Mouse (Mus musculus) regulatory T cell (primary cell): ENCODE results near the gene Lrrc25.
"Not testable (repeated sequence)": the region's sequence is repeated elsewhere in the genome, so short reads cannot be mapped to it uniquely, and the experiment has no call there.

Experiments
- in situ Hi-C: fragments of 300-600 bp; cut with MboI, MseI; formaldehyde crosslinking; loops from one replicate; pipeline ENCODE4 v1.15.1; 2025; ENCODE audit warnings: high pct_unique_total_duplicates

Lrrc25 gene

GRCm38 (mm10) chr8:70615894-70616293 lies at the start of gene Lrrc25:
Gene Lrrc25, plus strand, starts transcription at chr8:70616155.
- in situ Hi-C loops = no loop called here

- in situ Hi-C loops = no loop called here
Measured at GRCm38 (mm10) chr8:70570360-70570759, 45.6 kb upstream of the Lrrc25 start.

- in situ Hi-C loops = no loop called here
Measured at GRCm38 (mm10) chr8:70570990-70571389, 45.0 kb upstream of the Lrrc25 start.

- in situ Hi-C loops = no loop called here
Measured at GRCm38 (mm10) chr8:70574302-70574701, 41.7 kb upstream of the Lrrc25 start.

- in situ Hi-C loops = no loop called here
Measured at GRCm38 (mm10) chr8:70574915-70575314, 41.0 kb upstream of the Lrrc25 start.

GRCm38 (mm10) chr8:70577207-70577606 lies 38.7 kb upstream of the Lrrc25 start:
- in situ Hi-C loops = no loop called here

GRCm38 (mm10) chr8:70583476-70584387 lies 32.2 kb upstream of the Lrrc25 start:
- in situ Hi-C loops = no loop called here

- in situ Hi-C loops = no loop called here
Measured at GRCm38 (mm10) chr8:70584606-70585257, 31.2 kb upstream of the Lrrc25 start.

GRCm38 (mm10) chr8:70585258-70585652 lies 30.7 kb upstream of the Lrrc25 start:
- in situ Hi-C loops = no loop called here

GRCm38 (mm10) chr8:70587955-70588354 lies 28.0 kb upstream of the Lrrc25 start:
- in situ Hi-C loops = not testable (repeated sequence)

GRCm38 (mm10) chr8:70591569-70591968 lies 24.4 kb upstream of the Lrrc25 start:
- in situ Hi-C loops = no loop called here

GRCm38 (mm10) chr8:70593173-70593572 lies 22.8 kb upstream of the Lrrc25 start:
- in situ Hi-C loops = no loop called here

- in situ Hi-C loops = no loop called here
Measured at GRCm38 (mm10) chr8:70593961-70594609, 21.9 kb upstream of the Lrrc25 start, which contains the start of gene Isyna1. Gene Isyna1, plus strand, starts transcription at chr8:70594373.

- in situ Hi-C loops = no loop called here
Measured at GRCm38 (mm10) chr8:70594621-70595564, 21.1 kb upstream of the Lrrc25 start.

- in situ Hi-C loops = no loop called here
Measured at GRCm38 (mm10) chr8:70595811-70596210, 20.1 kb upstream of the Lrrc25 start.

- in situ Hi-C loops = no loop called here
Measured at GRCm38 (mm10) chr8:70596216-70596615, 19.7 kb upstream of the Lrrc25 start.

- in situ Hi-C loops = no loop called here
Measured at GRCm38 (mm10) chr8:70596775-70597416, 19.1 kb upstream of the Lrrc25 start.

GRCm38 (mm10) chr8:70597417-70598272 lies 18.3 kb upstream of the Lrrc25 start:
- in situ Hi-C loops = no loop called here

- in situ Hi-C loops = no loop called here
Measured at GRCm38 (mm10) chr8:70598283-70598682, 17.7 kb upstream of the Lrrc25 start.

- in situ Hi-C loops = no loop called here
Measured at GRCm38 (mm10) chr8:70598722-70599121, 17.2 kb upstream of the Lrrc25 start.
